Mouse (Mus musculus) C2C12 (cell line): Measurements from ENCODE around the gene Rpl9-ps6. TPM values are rescaled to one million over a fixed set of nuclear protein-coding genes. Genes with fewer than 3 reads are reported as not detected.

Experiments used
- H3K27me3 ChIP-seq: one replicate; pipeline ENCODE4 v1.6.1; 2011; ENCODE audit not compliant: control insufficient read depth, insufficient read depth, insufficient read length
- H3K36me3 ChIP-seq: one replicate; pipeline ENCODE4 v1.6.1; 2011; ENCODE audit not compliant: control insufficient read depth, insufficient read depth
- H3K4me3 ChIP-seq: one replicate; pipeline ENCODE4 v1.5.1; 2011; ENCODE audit warnings: mild to moderate bottlenecking, control low read depth; ENCODE audit not compliant: poor library complexity, insufficient read depth, severe bottlenecking
- H3K79me2 ChIP-seq: one replicate; pipeline ENCODE4 v1.6.1; 2011; ENCODE audit not compliant: control insufficient read depth, insufficient read depth
- H3K79me3 ChIP-seq: one replicate; pipeline ENCODE4 v1.6.1; 2011; ENCODE audit warnings: low read depth, control low read depth
- H3ac ChIP-seq: one replicate; pipeline ENCODE3; 2011; ENCODE audit warnings: low read depth; ENCODE audit not compliant: control insufficient read depth, insufficient read length
- CEBPB ChIP-seq: IDR thresholded peaks from one replicate; pipeline ENCODE4 v1.6.1; 2011; ENCODE audit warnings: low read depth, mild to moderate bottlenecking, control low read depth, moderate library complexity
- CTCF ChIP-seq: IDR thresholded peaks from one replicate; pipeline ENCODE4 v1.5.1; 2011; ENCODE audit not compliant: control insufficient read depth, insufficient read depth, insufficient read length
- FOSL1 ChIP-seq: IDR thresholded peaks from one replicate; pipeline ENCODE4 v1.8.0; 2011; ENCODE audit warnings: mild to moderate bottlenecking, low read length; ENCODE audit not compliant: poor library complexity, insufficient read depth, severe bottlenecking
- MAX ChIP-seq: IDR thresholded peaks from one replicate; pipeline ENCODE4 v1.6.1; 2011; ENCODE audit warnings: mild to moderate bottlenecking, control low read depth
- MYOD1 ChIP-seq: IDR thresholded peaks from one replicate; pipeline ENCODE4 v1.6.1; 2011; ENCODE audit warnings: low read depth; ENCODE audit not compliant: control insufficient read depth, insufficient read length
- MYOG ChIP-seq: IDR thresholded peaks from one replicate; pipeline ENCODE4 v1.6.1; 2011; ENCODE audit not compliant: control insufficient read depth, insufficient read length; ENCODE audit errors: extremely low read depth
- USF1 ChIP-seq: IDR thresholded peaks from one replicate; pipeline ENCODE4 v1.6.1; 2011; ENCODE audit warnings: low read depth, mild to moderate bottlenecking, control low read depth, moderate library complexity
- polyA plus RNA-seq: library from polyadenylated mRNA; unstranded; fragments of >200 nt; fragmentation: generic; extraction: Trizol; gene quantifications from one replicate; pipeline ENCODE4 v1.2.1, GENCODE M21; 2012; ENCODE audit warnings: missing spikeins

Rpl9-ps6 gene
- polyA plus RNA-seq, 1 experiment: 53.1 TPM

DNA sequence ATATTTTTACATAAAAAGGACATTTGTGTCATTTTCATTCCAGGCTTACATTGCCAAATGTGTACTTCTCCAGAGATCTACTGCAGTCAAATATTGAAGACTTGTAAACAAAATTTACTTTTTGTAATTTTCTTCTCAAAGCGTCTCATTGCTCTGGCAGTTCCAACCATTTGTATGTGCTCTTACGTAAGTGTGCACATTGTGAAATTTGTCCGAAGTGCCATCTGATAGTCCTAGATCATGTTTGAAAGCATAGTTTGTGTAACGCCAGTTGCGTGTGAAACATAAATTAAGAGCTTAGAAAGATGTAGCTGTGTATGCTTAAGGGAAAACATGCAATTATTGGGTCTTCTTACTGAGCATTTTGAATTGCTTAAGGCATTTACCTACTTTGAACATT, 40.1 kb upstream of the Rpl9-ps6 start:
- Histone ChIP-seq H3K79me2 (peaks cover 67% of the 10 kb centered on the region), H3K79me3 (peaks cover 16% of the 10 kb centered on the region), H3K27me3 (no peaks in the 10 kb centered on the region), H3ac (no peak overlapping the region), H3K4me3 (no peak overlapping the region), H3K36me3 (peaks cover 50% of the 10 kb centered on the region)
- TF ChIP-seq MAX (no peak), MYOG (no peak), USF1 (no peak), CEBPB (no peak), MYOD1 (no peak), FOSL1 (no peak), CTCF (no peak)

GRCm38 (mm10) chr19:32506081-32506480, 39.7 kb upstream of the Rpl9-ps6 start:
- Histone ChIP-seq H3K79me3 (peaks cover 16% of the 10 kb centered on the region), H3K27me3 (no peaks in the 10 kb centered on the region), H3K79me2 (peaks cover 71% of the 10 kb centered on the region), H3ac (no peak overlapping the region), H3K4me3 (no peak overlapping the region), H3K36me3 (peaks cover 50% of the 10 kb centered on the region)
- TF ChIP-seq CEBPB: no peak
- TF ChIP-seq CTCF: no peak
- no peak for TF ChIP-seq FOSL1
- TF ChIP-seq MAX: no peak

- H3K79me2 ChIP-seq: peaks cover 48% of the 10 kb centered on the region
Measured at GRCm38 (mm10) chr19:32501414-32501813, 35.0 kb upstream of the Rpl9-ps6 start.

GRCm38 (mm10) chr19:32498002-32498401, 31.6 kb upstream of the Rpl9-ps6 start:
- H3K79me2 ChIP-seq: peaks cover 38% of the 10 kb centered on the region
- no peaks in the 10 kb centered on the region for H3K27me3 ChIP-seq
- TF ChIP-seq FOSL1: no peak
- TF ChIP-seq MYOG: no peak
- H3K79me3 ChIP-seq: peaks cover 6% of the 10 kb centered on the region
- peaks cover 46% of the 10 kb centered on the region for H3K36me3 ChIP-seq
- no peak overlapping the region for H3K4me3 ChIP-seq
- no peak overlapping the region for H3ac ChIP-seq

More at GRCm38 (mm10) chr19:32501414-32501813, 35.0 kb upstream of the Rpl9-ps6 start:
- Histone ChIP-seq H3K27me3 (no peaks in the 10 kb centered on the region), H3K4me3 (no peak overlapping the region), H3K79me3 (peaks cover 10% of the 10 kb centered on the region), H3ac (no peak overlapping the region), H3K36me3 (peaks cover 33% of the 10 kb centered on the region)
- peak; percentile 1 for TF ChIP-seq CEBPB
- TF ChIP-seq FOSL1: no peak
- no peak for TF ChIP-seq CTCF

DNA sequence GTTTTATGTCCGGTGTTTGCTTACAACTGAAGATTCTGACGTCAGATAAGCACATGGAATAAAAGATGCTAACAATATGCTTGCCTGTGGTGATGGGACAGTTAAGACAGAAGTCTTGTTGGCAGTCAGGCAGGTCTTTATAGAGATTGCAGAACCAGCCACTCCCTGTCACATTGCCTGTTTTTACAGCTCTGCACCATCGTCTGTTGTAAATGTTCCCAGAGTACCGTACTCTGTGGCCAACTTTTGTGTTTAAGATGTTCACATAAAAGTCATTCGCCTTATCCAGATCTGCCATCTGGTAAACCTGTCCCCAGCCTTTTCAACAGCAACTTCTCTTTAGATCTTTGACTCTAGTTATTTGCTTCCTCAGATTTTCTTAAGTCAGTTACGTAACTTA, 31.0 kb upstream of the Rpl9-ps6 start:
- Histone ChIP-seq H3K36me3 (peaks cover 51% of the 10 kb centered on the region), H3K4me3 (no peak overlapping the region), H3ac (no peak overlapping the region), H3K27me3 (no peaks in the 10 kb centered on the region), H3K79me2 (peaks cover 39% of the 10 kb centered on the region), H3K79me3 (peaks cover 3% of the 10 kb centered on the region)
- TF ChIP-seq CEBPB: no peak
- no peak for TF ChIP-seq FOSL1
- no peak for TF ChIP-seq MAX
- no peak for TF ChIP-seq CTCF
- no peak for TF ChIP-seq USF1
- no peak for TF ChIP-seq MYOD1
- no peak for TF ChIP-seq MYOG

GRCm38 (mm10) chr19:32495034-32495433, 28.7 kb upstream of the Rpl9-ps6 start:
- H3K27me3 ChIP-seq: no peaks in the 10 kb centered on the region
- H3K79me3 ChIP-seq: peaks cover 6% of the 10 kb centered on the region
- TF ChIP-seq FOSL1: no peak
- TF ChIP-seq MYOD1: no peak
- TF ChIP-seq CEBPB: no peak
- TF ChIP-seq USF1: no peak
- no peak for TF ChIP-seq CTCF
- TF ChIP-seq MYOG: no peak
- TF ChIP-seq MAX: no peak
- H3K4me3 ChIP-seq: no peak overlapping the region
- H3K36me3 ChIP-seq: peaks cover 56% of the 10 kb centered on the region
- H3ac ChIP-seq: no peak overlapping the region
- H3K79me2 ChIP-seq: peaks cover 34% of the 10 kb centered on the region
